Mouse (Mus musculus) erythroblast, embryonic 14.5 days (primary cell): ENCODE data around the gene Hmg20b.

ENCODE experiments used
- GATA1 ChIP-seq: IDR thresholded peaks from 2 replicates; pipeline ENCODE4 v1.6.1; 2012; ENCODE audit warnings: low read length, inconsistent platforms, mixed read lengths
- TAL1 ChIP-seq: IDR thresholded peaks from 3 replicates; pipeline ENCODE4 v1.6.1; 2012; ENCODE audit warnings: low read length, inconsistent platforms, mixed read lengths

DNA sequence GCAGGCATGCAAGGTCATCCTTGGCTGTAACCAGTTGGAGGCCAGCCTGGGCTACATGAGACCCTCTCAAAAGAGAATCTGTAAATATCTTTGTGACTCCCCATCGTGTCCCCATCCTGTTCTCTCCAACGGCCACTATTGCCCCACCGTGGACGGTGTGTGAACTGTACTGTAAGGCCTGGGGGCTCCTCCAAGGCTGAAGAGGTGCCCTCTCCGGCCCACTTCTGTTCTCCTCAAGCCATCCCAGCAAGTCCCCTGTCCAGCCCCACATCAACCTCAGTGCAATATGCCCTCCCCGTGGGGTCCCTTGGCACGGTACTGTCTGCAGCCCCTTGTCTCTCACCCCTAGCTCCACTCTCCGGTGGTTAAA is 31.0 kb downstream of the Hmg20b start:
- TF ChIP-seq GATA1 (no peak), TAL1 (no peak)
